Mouse (Mus musculus) thymus, postnatal 4 days (tissue): ENCODE results near the gene Dis3l2.

ENCODE experiments used
- DNase-seq: peaks from one replicate; pipeline ENCODE4 v3.0.0; 2021

Dis3l2 gene

DNA sequence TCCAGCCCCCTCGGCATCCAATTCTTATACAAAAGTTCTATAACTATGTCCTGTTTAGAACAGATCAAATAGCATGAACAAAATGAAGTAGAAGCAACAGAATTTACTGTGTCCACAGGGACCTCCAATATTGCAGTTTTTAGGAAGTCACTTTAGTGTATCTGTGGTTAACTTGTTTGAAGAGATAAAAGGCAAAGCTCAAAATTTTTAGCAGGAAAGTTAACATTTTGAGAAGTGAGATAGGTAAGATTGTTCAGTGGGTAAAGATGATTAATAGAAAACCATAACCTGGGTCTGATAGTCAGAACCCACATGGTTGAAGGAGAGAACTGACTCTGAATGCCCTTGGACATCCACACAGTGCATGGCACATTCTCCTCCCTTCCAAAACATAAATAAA, 32.8 kb downstream of the Dis3l2 start:
- no peak for DNase-seq

DNA sequence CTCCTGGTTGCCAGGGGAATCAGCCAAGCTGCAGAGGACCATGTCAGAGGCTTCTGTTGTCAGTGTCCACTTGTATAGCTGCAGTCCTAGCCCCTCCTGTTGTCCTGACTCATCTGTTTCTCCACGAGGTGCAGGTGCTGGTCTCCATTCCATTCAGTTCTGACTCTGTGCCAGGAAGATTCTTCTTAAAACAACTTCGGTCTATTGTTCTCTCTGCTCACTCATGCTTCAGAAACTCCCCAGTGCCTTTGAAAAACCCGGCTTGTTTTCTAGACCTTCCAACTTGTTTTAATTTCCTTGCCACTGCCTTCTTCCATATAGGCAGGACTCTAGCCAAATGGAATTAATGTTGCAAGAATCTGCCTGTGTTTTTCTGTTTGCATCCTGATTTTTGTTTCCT, 39.3 kb downstream of the Dis3l2 start:
- no peak for DNase-seq

GRCm38 (mm10) chr1:86747034-86747433, 43.4 kb downstream of the Dis3l2 start:
- no peak for DNase-seq

GRCm38 (mm10) chr1:86750094-86750493, 46.5 kb downstream of the Dis3l2 start:
- no peak for DNase-seq

DNA sequence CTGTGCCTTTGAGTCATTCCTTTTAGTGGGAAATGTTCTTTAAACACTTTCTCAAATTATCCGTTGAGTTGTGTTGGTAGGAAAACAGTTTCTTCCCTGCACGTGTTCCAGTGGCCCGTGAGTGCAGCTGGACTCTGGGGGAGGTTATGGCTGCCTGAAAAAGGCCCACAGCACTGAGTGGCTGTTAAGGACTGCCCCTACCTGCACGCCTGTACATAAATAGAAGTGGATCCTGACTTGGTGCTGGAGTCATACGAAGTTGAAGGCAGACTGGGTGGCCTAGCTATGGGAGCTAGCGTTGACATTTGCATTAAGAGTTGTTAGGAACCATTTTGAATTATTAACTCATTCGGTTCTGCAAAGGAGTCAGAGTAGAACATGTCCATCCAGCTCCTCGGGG, 49.8 kb downstream of the Dis3l2 start:
- DNase-seq, result no peak

GRCm38 (mm10) chr1:86754335-86754734, 50.7 kb downstream of the Dis3l2 start:
- DNase-seq, result no peak

GRCm38 (mm10) chr1:86758091-86758490, 54.5 kb downstream of the Dis3l2 start:
- DNase-seq, result no peak

GRCm38 (mm10) chr1:86762161-86762560, 58.6 kb downstream of the Dis3l2 start:
- DNase-seq, result no peak

DNA sequence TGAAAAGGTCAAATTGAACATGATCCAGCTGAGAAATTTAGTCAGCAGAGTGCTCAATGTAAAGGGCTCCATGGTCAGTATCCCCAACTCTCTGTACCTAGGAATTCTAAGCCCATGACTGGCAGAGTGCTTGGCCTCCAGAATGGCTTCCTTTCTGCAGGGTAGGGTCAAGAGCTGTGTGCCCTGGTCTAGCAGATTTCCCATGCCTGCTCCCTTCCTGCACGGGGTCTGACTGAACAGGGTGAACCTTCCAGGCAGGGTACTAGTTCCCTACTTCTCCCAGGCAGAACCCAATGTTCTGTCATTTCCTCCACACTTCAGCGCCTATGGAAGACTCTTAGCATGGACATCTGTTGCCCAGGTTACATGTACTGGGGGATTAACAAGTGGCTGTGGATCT, 97.6 kb downstream of the Dis3l2 start:
- no peak for DNase-seq

DNA sequence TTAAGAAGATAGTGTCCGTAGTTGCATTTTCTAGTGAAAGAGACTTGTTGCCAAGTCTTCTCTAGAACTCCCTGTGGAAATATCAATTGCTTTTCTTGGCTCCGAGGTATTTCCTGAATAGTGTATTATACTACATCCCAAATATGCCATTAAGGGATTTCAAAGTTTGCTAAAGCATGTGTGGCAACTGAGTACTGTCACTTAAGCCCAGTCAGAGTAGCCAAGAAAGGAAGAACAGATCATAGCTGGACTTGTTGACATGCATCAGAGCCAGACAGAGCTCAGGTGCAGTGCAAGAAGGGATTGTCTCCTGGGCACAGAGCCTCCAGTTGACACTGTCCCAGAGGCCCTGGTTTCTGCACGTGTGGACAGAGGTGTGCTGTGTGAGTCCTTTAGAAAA, 108.1 kb downstream of the Dis3l2 start:
- no peak for DNase-seq

GRCm38 (mm10) chr1:86822266-86822665, 118.7 kb downstream of the Dis3l2 start:
- DNase-seq, result no peak

DNA sequence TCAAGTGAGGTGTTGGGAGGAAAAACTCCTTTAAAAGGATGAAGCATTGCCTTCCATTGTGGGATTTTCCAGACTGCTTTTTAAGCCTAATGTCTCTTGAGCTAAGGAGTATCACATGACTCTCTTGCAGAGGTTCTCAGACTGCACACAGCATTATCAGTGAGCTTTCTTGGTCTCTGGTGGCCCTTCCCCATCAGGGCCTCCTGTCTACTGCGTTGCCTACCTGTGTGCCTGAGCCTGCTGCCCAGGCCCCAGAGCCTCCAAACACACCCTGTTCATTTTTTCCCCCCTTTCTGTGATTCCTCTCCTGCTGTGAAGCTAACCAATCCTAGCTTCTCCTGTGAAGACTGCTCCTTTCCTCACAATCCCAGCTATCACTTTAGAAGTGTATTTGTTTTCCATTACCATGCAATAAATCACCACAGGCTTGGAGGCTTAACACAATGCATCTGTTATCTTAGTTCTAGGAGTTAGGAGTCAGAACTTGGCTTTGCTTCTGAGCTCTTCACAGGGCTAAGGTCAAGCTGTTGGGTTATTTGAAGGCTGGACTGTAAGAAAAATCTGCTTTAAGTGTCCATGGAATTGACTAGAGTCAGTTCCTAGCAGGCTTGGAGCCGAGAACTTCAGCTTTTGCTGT, 130.9 kb downstream of the Dis3l2 start:
- DNase-seq, result no peak

GRCm38 (mm10) chr1:86834988-86835387, 131.4 kb downstream of the Dis3l2 start:
- no peak for DNase-seq

DNA sequence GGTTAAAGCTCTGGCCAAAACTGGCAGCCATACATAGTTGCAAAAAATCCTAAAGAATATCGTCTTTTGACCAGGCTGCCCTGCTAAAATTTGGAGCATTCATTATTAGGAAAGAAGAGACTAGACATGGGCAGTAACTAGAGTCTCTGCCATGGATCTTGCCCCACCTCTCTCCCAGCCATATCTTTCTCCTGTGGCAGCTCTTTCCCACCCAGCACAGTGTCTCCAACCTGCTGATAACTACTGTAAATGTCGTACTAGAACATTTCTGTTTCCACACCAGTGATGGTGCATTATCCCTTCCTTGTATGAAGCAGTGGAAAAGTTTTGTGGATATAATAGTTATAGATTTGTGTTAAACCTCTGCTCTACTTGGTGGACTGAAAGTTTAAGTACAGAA, 147.1 kb downstream of the Dis3l2 start:
- DNase-seq, result no peak

DNA sequence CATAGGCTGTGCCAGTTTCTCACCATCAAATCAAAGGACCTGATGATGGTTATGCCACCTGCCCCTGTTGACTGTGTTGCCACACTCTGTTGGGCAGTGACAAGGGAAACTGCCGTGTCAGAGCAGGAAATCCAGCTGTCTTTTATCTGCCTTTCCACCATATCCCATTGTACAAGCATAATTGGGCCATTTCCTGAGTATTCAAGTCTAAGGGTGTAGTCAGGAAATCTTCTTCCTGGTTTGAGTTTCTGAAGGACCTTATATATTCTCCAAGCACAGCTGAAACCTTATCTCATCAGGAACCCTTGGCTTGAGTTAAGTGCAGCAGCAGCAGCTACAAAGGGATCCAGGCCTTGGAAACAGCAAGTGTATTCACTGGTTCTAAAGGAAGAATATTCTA, 155.3 kb downstream of the Dis3l2 start:
- DNase-seq, result no peak

- no peak for DNase-seq
Observed at GRCm38 (mm10) chr1:86859371-86859770, 155.8 kb downstream of the Dis3l2 start.

DNA sequence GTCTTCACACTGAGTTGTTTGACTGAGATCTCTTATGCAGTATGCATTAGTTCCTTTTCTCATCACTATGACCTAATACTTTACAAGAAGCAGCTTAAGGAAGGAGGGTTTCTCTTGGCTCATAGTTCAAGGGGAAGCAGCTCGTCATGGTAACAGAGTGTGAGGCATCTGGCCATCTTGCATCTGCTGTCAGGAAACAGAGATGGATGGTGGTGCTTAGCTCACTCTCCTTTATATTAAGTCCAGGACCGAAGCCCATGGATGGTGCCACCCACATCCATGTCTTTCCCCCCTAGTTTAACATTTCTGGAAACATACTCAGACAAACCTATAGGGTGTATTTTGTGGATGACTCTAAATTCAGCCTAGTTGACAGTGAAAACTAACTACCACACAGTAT, 170.1 kb downstream of the Dis3l2 start:
- DNase-seq, result no peak

DNA sequence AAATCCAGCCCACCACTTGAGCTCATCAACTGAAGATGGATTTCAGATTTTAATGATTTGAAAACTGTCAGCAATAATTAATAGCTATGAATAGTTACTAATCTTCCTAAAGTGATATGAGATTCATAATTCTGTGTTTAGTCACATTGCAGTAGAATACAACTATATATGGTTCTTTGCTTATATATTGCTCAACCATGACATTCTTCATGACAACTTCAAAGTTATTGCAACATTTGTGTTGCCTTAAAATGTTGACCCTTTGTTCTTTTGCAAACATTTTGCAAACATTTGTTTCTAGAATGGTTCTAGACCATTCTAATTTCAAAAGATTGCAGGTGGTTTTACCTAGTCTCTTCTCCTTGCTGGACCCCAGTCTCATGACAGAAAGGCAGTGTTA, 175.1 kb downstream of the Dis3l2 start:
- DNase-seq, result no peak

- no peak for DNase-seq
Observed at GRCm38 (mm10) chr1:86879547-86879946, 175.9 kb downstream of the Dis3l2 start.

DNA sequence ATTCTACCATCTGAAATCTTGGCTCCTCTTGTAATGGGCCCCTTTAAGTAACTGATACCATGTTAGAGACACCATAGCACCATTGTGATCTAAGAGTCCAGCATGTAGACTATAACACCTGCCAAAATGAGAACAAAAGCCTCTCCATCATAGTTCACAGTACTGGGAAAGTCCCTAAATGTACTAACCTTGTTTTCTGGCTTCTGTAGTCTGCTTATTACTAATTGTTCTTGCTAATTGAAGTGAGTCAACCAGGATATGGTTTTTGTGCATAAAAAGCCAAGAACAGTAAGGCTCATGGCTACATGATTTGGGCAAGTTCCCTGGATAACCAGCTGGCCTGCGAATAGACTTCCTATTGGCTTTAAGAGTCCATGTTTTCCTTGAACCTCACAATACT, 183.5 kb downstream of the Dis3l2 start:
- no peak for DNase-seq

- no peak for DNase-seq
Observed at GRCm38 (mm10) chr1:86912481-86912880, 208.9 kb downstream of the Dis3l2 start.

GRCm38 (mm10) chr1:86913896-86914295, 210.3 kb downstream of the Dis3l2 start:
- DNase-seq, result no peak

- no peak for DNase-seq
Observed at GRCm38 (mm10) chr1:86914697-86915096, 211.1 kb downstream of the Dis3l2 start.

- DNase-seq, result no peak
Observed at GRCm38 (mm10) chr1:86916355-86916984, 212.9 kb downstream of the Dis3l2 start.

DNA sequence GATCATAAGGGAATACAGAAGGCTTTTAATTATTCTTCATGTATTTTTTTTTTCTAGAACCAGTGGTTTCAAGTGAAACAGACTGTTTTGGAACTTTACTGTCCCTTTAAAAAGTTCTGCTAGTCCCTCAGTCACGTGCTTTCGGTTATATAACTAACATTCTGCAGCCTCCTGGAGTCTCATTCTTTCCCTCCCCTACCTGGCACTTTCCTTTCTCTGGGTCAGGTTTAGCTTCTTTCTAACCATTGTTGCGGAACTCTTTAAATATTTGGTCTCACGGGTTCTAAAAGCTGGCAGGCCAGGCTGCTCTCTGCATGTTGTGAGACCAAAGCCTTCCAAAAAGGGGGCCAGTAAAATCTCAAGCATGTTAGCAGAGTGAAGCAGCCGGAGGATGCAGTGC, 222.2 kb downstream of the Dis3l2 start:
- DNase-seq, result no peak
